Mouse (Mus musculus): ENCODE data around the gene Ints4. TPM values are rescaled to one million over a fixed set of nuclear protein-coding genes. Genes with fewer than 3 reads are reported as not detected.
"Not testable (repeated sequence)": the region's sequence is repeated elsewhere in the genome, so short reads cannot be mapped to it uniquely, and the experiment has no call there.

Gene Ints4
- total RNA-seq (2021) = 10 to 100 TPM; 47.3 to 56.3 TPM
- long read RNA-seq, experiment 1, transcript Ints4-201 (23 exons, 3,240 nt) = major isoform, 14 of 28 reads
- long read RNA-seq, experiment 1, partial matches to known transcripts = 6 of 28 reads
- long read RNA-seq, experiment 1, other reads (novel, unspliced or antisense) = 8 of 28 reads
- long read RNA-seq, experiment 2, transcript Ints4-201 (23 exons, 3,240 nt) = major isoform, 23 of 35 reads
- long read RNA-seq, experiment 2, partial matches to known transcripts = 2 of 35 reads
- long read RNA-seq, experiment 2, other reads (novel, unspliced or antisense) = 10 of 35 reads

DNA sequence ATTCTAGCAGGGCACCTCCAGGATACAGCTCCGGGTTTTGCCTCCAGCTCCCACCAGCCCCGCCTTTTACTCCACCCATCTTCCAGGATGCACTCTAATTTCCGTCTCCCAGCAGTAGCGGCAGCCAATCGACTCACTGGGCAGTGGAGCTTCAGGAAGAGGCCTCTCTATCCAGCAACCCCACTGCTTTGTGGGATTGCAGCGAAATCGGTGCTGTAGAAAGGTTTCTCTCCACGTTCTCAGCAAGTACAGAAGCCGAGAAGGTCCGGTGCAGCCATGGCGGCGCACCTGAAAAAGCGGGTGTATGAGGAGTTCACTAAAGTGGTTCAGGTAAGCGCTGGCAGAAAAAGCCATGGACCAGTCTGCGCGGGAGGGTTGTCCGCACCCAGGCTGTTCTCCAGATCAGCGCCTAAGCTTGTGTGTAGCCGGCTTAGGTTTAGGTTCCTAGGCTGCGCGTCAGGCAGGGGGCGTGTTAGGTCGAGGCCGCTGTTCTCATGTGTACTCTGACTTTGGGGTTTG is at the start of gene Ints4:
Ints4 (plus strand) TSS at position 136 of the 519 bp plus-strand sequence.
- peak; percentile 94 for DNase-seq

- not testable (repeated sequence) for DNase-seq
These were observed 47.2 kb upstream of the Ints4 start for GRCm38 (mm10) chr7:97433517-97433916.

DNA sequence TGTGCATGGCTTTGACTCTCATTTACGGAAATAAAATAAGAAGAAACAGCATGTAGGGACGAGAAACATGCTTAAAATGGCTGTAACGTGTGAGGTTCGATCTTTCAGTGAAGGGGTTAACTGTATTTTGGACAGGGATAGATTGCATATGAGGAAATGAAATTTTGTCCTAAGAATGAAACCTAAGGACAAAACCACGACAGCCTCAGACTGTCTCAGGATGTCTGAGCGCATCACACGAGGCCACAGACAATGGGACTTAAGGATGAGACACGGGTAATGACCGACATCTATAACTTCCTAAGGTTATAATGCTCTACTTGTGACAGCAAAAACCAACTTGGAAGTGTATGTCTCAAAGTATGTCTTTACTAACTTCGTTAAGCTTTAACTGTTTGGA is 46.2 kb upstream of the Ints4 start:
- no peak for DNase-seq

DNA sequence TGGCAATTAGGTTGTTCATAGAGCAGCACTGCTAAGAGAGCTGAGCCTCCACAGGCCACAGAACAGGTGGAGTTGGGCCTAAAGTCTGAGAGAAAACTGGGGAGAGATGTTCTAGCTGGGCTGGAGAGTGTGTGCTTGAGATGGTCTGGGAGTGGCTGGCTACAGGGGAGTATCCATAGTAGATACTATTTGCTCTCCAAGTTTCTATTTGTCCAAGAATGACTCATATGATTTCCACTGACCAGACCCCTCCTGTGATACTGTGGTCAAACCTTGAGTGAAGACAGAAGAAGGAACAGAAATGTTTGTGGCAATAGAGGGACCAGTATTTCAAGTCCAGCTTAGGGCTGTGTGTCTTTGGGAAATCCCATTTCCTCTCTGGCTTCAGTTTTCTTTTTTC is 41.8 kb upstream of the Ints4 start:
- DNase-seq = no peak

DNA sequence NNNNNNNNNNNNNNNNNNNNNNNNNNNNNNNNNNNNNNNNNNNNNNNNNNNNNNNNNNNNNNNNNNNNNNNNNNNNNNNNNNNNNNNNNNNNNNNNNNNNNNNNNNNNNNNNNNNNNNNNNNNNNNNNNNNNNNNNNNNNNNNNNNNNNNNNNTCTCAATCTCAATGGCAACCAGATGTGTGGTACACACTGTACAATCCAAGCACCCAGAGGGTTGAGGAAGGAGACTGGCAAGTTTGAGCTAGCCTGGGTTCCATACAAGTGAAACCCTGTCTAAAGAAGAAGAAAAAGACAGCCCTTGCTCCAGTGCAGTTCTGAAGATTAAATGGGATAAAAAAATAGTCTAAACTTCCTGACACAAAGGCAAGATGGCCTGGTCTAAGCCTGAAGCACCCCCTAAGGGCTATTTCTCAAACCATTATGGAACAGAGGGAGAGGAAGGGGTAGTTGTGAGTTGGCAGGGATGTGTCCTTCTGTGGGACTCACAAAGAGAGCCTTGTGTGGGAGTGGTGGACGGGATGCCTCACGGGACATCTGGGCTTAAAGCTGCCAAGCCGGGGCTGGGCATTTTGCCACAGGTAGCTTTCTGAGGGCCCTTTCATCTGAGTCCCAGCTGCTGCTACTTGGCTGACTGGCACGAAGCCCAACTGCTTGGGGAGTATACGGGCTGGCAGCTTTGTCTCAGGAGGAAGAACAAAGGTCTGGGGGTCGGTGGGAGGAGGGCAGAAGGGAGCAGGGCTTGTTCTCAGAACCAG is 34.4 kb upstream of the Ints4 start:
- peak; percentile 91 for DNase-seq

- peak; percentile 20 for DNase-seq
These were observed 33.7 kb upstream of the Ints4 start for GRCm38 (mm10) chr7:97447050-97447531.

GRCm38 (mm10) chr7:97451023-97451422 is 29.7 kb upstream of the Ints4 start, which contains the start of gene Kctd14:
TSS of gene Kctd14 (plus strand) at chr7:97451323.
- DNase-seq = not testable (repeated sequence)

GRCm38 (mm10) chr7:97452196-97452595 is 28.6 kb upstream of the Ints4 start:
- DNase-seq = no peak

DNA sequence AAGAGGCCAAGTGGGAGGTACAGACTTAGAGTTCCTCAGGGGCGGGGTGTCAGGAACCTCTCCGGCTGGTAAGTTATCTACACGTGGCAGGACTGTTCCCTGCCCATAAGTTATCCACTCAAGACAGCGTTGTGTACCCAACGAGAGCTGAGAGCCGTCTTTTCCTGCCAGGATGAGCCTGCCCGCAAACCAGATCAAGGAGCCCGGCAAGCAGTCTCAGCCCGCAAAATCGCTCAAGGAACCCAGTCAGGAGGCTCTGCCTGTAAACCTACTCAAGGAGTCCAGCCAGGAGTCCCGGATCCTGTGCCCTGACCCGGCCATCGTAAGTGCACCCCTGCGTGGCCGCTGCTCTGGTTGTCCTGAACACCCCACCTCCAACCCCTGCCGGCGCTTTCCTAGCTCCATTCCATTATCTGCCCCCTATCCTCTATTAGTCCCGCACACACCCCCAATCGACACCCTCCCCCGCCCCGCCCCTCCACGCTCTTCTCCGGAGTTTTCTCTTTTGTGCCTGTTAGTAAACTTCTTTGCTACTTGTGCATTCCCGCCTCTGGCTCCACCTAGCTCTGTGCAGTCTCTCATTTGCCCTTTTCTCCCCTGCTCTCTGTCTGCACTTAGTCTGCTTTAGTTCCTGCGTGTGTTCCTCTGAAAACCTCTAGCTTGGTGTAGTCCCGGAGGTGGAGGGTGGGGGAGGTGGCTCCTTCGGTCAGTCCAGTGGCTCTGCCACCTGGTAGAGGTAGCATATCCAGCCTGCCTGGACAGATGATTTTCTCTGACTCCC is 27.4 kb upstream of the Ints4 start:
- DNase-seq = peak; percentile 42

GRCm38 (mm10) chr7:97454795-97455194 is 26.0 kb upstream of the Ints4 start:
- DNase-seq = no peak

DNA sequence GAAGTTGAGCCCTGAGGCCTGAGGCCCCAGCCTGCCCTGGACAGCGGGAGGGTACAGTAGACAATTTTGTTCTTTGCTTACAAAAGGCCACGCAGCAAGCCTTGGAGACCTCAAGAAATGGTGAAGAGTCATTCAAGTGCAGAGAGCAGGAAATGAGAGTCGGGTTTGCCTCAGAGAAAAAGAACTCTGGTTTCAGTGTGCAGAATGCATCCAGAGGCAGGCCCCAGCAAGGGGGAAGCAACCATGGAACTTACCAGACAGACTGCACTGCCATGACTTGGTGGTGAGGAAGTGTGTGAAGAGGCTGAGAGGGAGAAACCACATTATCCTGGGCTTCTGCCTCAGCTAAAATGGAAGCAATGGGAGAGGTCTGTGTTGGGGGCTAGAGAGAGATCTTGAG is 25.2 kb upstream of the Ints4 start:
- no peak for DNase-seq

DNA sequence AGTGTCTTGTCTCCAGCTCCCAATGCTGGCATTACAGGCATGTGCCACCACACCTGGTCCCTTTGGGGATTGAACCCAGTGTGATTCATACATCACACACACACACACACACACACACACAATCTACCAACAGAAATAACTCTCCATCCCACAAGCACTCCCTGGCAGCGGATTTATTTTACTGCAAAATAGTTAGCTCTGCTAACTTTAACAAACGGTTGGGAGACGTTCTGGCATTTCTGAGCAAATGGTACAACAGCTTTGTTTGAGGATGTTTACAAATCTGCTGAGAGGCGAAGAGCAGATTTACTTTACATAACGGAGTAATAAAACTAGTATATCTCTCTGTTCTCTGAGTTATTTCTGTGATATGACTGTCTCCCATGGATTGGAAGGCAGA is 7.8 kb upstream of the Ints4 start:
- no peak for DNase-seq

GRCm38 (mm10) chr7:97479349-97479748 is 1.4 kb upstream of the Ints4 start:
- DNase-seq = peak; percentile 52

DNA sequence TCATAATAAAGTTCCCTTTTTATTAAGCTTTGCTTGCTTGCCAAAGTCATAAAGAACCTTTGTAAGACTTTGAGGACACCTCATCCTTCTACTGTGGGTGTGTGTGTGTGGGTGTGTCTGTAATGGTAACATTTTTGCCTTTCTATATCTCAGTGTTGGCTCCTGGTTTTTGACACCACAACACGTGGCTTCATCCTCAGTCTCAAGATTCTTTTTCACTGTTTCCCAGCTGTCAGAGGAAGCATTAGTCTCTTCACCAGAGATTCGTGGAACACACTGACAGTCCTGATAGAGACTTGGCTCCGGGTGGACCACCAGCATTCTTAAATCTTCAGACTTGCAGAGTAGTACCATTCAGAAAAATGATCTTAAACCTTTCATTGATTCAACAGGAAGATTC is 466 bp upstream of the Ints4 start:
- DNase-seq = no peak

DNA sequence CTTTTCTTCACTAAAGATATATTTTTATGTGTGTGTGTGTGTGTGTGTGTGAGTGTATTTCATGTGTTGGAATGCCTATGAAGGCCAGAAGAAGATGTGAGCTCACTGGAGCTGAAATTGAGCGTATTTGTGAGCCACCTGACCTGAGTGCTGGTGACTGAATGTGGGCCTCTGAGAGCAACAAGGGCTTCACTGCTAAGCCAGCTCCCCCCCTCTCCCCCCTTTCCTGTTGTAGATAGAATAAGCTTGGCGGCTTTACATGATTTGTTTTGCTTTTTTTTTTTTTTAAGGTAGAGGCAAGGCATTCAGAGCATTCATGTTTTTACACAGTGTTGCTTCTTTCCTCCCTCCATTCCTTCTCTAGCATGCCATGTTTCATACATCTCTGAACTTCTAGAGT is 2.6 kb downstream of the Ints4 start:
- no peak for DNase-seq

DNA sequence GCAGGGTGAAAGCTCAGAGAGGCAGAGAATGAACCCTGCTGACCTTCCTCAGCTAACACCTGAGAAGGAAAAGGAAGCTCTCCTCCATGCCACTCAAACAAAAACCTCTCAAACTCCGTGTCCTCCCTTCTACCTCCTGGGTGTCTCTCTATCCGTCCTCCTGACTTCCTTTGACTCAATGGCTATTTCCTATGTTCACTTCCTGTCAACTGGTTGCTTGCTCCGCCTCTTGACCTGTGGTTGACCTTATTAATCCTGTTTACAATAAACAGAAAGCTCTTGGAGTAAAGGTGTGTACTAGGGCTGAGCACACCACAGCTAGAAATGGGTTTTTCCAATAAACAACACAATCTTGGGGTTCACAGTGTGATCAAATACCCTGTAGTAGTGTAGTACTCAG is 10.4 kb downstream of the Ints4 start:
- DNase-seq = no peak

GRCm38 (mm10) chr7:97492420-97492819 is 11.7 kb downstream of the Ints4 start:
- DNase-seq = peak; percentile 46

DNA sequence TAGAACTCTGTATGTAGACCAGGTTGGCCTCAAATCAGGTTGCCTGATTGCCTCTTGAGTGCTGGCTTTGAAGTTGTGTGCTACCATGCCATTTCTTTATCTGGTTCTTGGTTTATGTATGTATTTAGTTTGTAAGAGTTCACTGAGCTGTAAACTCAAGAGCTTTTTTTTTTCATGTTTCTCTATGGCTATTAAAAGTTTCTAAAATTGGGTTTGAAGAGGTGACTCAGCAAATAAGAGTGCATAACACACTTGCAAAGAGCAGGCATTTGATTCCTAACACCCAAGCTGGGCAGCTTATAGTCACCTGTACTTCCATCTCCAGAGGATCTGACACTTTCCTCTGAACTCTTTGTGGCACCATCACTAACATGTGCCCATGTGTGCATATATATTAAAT is 14.3 kb downstream of the Ints4 start:
- no peak for DNase-seq

DNA sequence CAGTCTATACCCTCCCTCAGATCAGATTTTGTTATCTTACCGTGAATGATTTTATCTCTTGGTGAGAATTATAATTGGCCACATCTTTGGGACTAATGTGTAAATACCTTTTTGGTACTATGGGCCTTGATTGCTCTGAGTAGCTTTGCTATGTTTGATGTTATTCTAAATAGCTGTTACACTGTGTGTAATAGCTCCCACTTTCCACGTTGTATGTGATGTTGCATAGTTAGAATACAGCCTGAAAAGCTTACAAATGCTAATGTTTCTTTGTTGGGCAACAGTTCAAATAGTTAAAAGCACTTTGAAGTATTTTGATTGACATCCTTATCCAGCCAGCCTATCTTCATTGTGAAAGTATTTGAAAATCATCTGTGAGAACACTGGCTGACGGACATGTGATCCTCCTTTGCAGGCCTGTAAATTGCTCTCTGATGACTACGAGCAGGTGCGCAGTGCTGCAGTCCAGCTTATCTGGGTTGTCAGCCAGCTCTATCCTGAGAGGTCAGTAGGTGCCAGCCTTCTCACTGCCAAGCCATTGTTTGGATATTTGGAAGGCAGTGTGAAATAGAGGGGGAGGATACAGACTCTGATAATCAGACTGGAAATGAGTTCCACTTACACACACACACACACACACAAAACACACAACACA is 19.9 kb downstream of the Ints4 start:
- no peak for DNase-seq

GRCm38 (mm10) chr7:97514786-97515185 is 34.0 kb downstream of the Ints4 start:
- no peak for DNase-seq

DNA sequence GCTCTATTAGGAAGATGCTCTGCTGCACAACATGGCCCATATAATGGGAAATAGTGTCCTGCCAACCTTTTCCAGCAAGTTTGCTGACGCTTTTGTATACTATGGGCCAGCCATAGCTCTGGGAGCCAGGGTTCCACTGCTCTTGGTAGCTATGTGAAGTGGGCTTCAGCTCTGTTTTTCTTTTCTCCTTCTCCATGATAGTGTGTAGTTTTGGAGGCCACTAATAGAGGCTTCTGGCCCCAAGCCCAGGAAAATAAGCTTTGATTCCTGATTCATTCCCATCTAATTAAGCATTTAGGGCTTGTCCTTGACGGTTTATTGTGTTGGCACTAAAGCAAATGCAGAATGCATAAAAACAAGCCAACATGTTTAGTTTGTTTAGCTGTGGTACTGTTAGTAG is 39.2 kb downstream of the Ints4 start:
- peak; percentile 35 for DNase-seq

GRCm38 (mm10) chr7:97535531-97535930 is 54.8 kb downstream of the Ints4 start:
- DNase-seq = no peak
